15 mouse cellular contexts compared by ENCODE assay signal in genomic region chr2:21188610-21189009, GRCm38 (mm10). TPM values are rescaled to one million over a fixed set of nuclear protein-coding genes. Genes with fewer than 3 reads are reported as not detected.
DNase-seq lines count a peak whose midpoint lies in the region; ATAC-seq lines count a peak whose summit lies in the region.
"Had no signal": no experiment of that assay in that cellular context is flagged by ENCODE, and none has a peak within 500 bp of the region (broad histone marks: within the 10 kb centered on the region; RNA-seq: fewer than 3 reads in every experiment).

No protein-coding gene starts in this region.

- H3K4me2 ChIP-seq in hindbrain, embryonic 16.5 days (ENCODE audit: low read length) = no peak overlapping the region
- H3K4me2 ChIP-seq in hindbrain, embryonic 13.5 days = no peak overlapping the region
- H3K4me2 ChIP-seq in neural tube, embryonic 15.5 days = no peak overlapping the region
- H3K4me2 ChIP-seq: embryonic facial prominence, embryonic 15.5 days; heart, embryonic 11.5 days; hindbrain, embryonic 15.5 days had no signal

- 51% methylated on average over 4 of the region's 4 CpGs for WGBS in hindbrain, embryonic 16.5 days
- WGBS in hindbrain, embryonic 13.5 days = 59% methylated on average over 4 of the region's 4 CpGs
- WGBS in neural tube, embryonic 15.5 days = 58% methylated on average over 4 of the region's 4 CpGs

- H3K27me3 ChIP-seq in hindbrain, embryonic 16.5 days (replicated peaks; ENCODE audit: control insufficient read depth, insufficient read depth, low read length) = no peaks in the 10 kb centered on the region
- H3K27me3 ChIP-seq in hindbrain, embryonic 13.5 days = no peaks in the 10 kb centered on the region
- H3K27me3 ChIP-seq in neural tube, embryonic 15.5 days (replicated peaks) = no peaks in the 10 kb centered on the region
- H3K27me3 ChIP-seq: embryonic facial prominence, embryonic 15.5 days; hindbrain, embryonic 15.5 days had no signal

- 0 out of 2 replicates have a peak, but pooled peaks have one; percentile 36 for ATAC-seq in cerebellum, adult (ENCODE audit: insufficient number of reproducible peaks, low FRiP score, low TSS enrichment)
- 0 out of 2 replicates have a peak, but pooled peaks have one; percentile 45 for ATAC-seq in hindbrain, embryonic 16.5 days
- ATAC-seq in hindbrain, embryonic 13.5 days (ENCODE audit: low FRiP score) = no peak
- 0 out of 2 replicates have a peak, but pooled peaks have one; percentile 21 for ATAC-seq in neural tube, embryonic 15.5 days (ENCODE audit: low FRiP score)
- no peak for ATAC-seq in monocyte, adult 5-6 weeks (replicated peaks; ENCODE audit: insufficient number of reproducible peaks, low FRiP score, low TSS enrichment, poor library complexity, severe bottlenecking)

- no peaks in the 10 kb centered on the region for H3K9me3 ChIP-seq in hindbrain, embryonic 16.5 days (ENCODE audit: control insufficient read depth, low read length)
- no peaks in the 10 kb centered on the region for H3K9me3 ChIP-seq in hindbrain, embryonic 13.5 days
- H3K9me3 ChIP-seq in neural tube, embryonic 15.5 days (replicated peaks) = no peaks in the 10 kb centered on the region
- H3K9me3 ChIP-seq: embryonic facial prominence, embryonic 15.5 days; hindbrain, embryonic 15.5 days had no signal

- no peak overlapping the region for H3K4me3 ChIP-seq in hindbrain, embryonic 16.5 days (ENCODE audit: low read length)
- H3K4me3 ChIP-seq in hindbrain, embryonic 13.5 days = no peak overlapping the region
- H3K4me3 ChIP-seq in neural tube, embryonic 15.5 days (replicated peaks) = no peak overlapping the region
- H3K4me3 ChIP-seq: embryonic facial prominence, embryonic 15.5 days; hindbrain, embryonic 15.5 days had no signal

- DNase-seq in cerebellum, postnatal 25 days = no peak
- DNase-seq in neural tube, embryonic 10.5 days (ENCODE audit: extremely low spot score, low spot score) = no peak
- no peak for DNase-seq in urinary bladder, adult 2 months (ENCODE audit: low spot score)

- no peaks in the 10 kb centered on the region for H3K4me1 ChIP-seq in hindbrain, embryonic 16.5 days (ENCODE audit: control insufficient read depth, insufficient read depth, low read depth, low read length)
- no peaks in the 10 kb centered on the region for H3K4me1 ChIP-seq in hindbrain, embryonic 13.5 days (replicated peaks)
- H3K4me1 ChIP-seq in neural tube, embryonic 15.5 days = no peaks in the 10 kb centered on the region
- H3K4me1 ChIP-seq: embryonic facial prominence, embryonic 15.5 days; hindbrain, embryonic 15.5 days had no signal

- no peak overlapping the region for H3K9ac ChIP-seq in hindbrain, embryonic 16.5 days (ENCODE audit: low read depth, low read length)
- no peak overlapping the region for H3K9ac ChIP-seq in hindbrain, embryonic 13.5 days
- no peak overlapping the region for H3K9ac ChIP-seq in neural tube, embryonic 15.5 days (replicated peaks)
- H3K9ac ChIP-seq: embryonic facial prominence, embryonic 15.5 days; hindbrain, embryonic 15.5 days had no signal

- H3K36me3 ChIP-seq in hindbrain, embryonic 16.5 days (ENCODE audit: control insufficient read depth, insufficient read depth, low read length) = no peaks in the 10 kb centered on the region
- H3K36me3 ChIP-seq in hindbrain, embryonic 13.5 days = no peaks in the 10 kb centered on the region
- no peaks in the 10 kb centered on the region for H3K36me3 ChIP-seq in neural tube, embryonic 15.5 days
- H3K36me3 ChIP-seq: embryonic facial prominence, embryonic 15.5 days; hindbrain, embryonic 15.5 days had no signal

- no peak overlapping the region for H3K27ac ChIP-seq in hindbrain, embryonic 16.5 days (ENCODE audit: low read depth, low read length)
- H3K27ac ChIP-seq in hindbrain, embryonic 13.5 days = no peak overlapping the region
- H3K27ac ChIP-seq in neural tube, embryonic 15.5 days (replicated peaks) = no peak overlapping the region
- H3K27ac ChIP-seq: embryonic facial prominence, embryonic 15.5 days; hindbrain, embryonic 15.5 days had no signal

RNA-seq across cellular contexts. Expression of gene Enkur, which starts 16.6 kb away (rescaled TPM):
- polyA plus RNA-seq in hindbrain, embryonic 16.5 days (2015; fragmentation: Nextera tagmentation; extraction: Ambion mirVana) = 4.6 and 5.3 TPM in 2 replicates
- polyA plus RNA-seq in hindbrain, embryonic 13.5 days (2015; fragmentation: Nextera tagmentation; extraction: Ambion mirVana) = 3.7 and 6.0 TPM in 2 replicates
- 2.6 and 3.6 TPM in 2 replicates for polyA plus RNA-seq in neural tube, embryonic 15.5 days (2015; fragmentation: Nextera tagmentation; extraction: Ambion mirVana)
- polyA plus RNA-seq in urinary bladder, adult 2 months (2012; rRNA removed) = 1.4 and 2.4 TPM in 2 replicates
- total RNA-seq in monocyte, adult 5-6 weeks (2017) = 1.8 to 5.6 TPM (median 3.9 TPM) in 3 replicates
- total RNA-seq: megakaryocyte, adult 5-6 weeks had no signal
- polyA plus RNA-seq: limb, embryonic 11.5 days; liver, embryonic 16.5 days; spleen, adult 2 months had no signal

RNA-seq across cellular contexts. Expression of gene Thnsl1, which starts 16.9 kb away (rescaled TPM):
- polyA plus RNA-seq in hindbrain, embryonic 16.5 days (2015; fragmentation: Nextera tagmentation; extraction: Ambion mirVana) = 22.7 and 25.4 TPM in 2 replicates
- 21.2 and 21.5 TPM in 2 replicates for polyA plus RNA-seq in hindbrain, embryonic 13.5 days (2015; fragmentation: Nextera tagmentation; extraction: Ambion mirVana)
- 17.4 and 20.2 TPM in 2 replicates for polyA plus RNA-seq in neural tube, embryonic 15.5 days (2015; fragmentation: Nextera tagmentation; extraction: Ambion mirVana)
- 5.8 and 6.0 TPM in 2 replicates for polyA plus RNA-seq in urinary bladder, adult 2 months (2012; rRNA removed)
- 2.4 to 3.8 TPM (median 2.7 TPM) in 3 replicates for total RNA-seq in monocyte, adult 5-6 weeks (2017)

Comparison
In these comparisons a context has a peak if more than half of its experiments do, and no peak if none do; other contexts are left out.
1. ATAC-seq: peak in cerebellum, adult (single experiment), hindbrain, embryonic 16.5 days (single experiment) and neural tube, embryonic 15.5 days (single experiment); none in hindbrain, embryonic 13.5 days (single experiment) and monocyte, adult 5-6 weeks (single experiment).